Mouse (Mus musculus): ENCODE data around the gene Nlrp6.

- TF ChIP-seq CTCF (IDR thresholded peaks at IDR 0.05; ENCODE audit: low read depth) (no peak), EP300 (IDR thresholded peaks at IDR 0.05; ENCODE audit: low read depth) (no peak)
These were observed 34.0 kb downstream of the Nlrp6 start for GRCm38 (mm10) chr7:140954733-140955071.

Measured in liver, embryonic 14.5 days (tissue).